Mouse (Mus musculus) right cerebral cortex, postnatal 36 days (tissue): ENCODE measurements around the gene Rptor.

ENCODE experiments used
- DNase-seq, 2 experiments: peaks; one replicate each; pipeline ENCODE4 v3.0.0; 2022; ENCODE audit warnings: low spot score in 2 of 2, mixed read lengths in 1 of 2

Rptor gene

GRCm38 (mm10) chr11:119933142-119933541 is 330.4 kb downstream of the Rptor start:
- DNase-seq, result no peak

DNA sequence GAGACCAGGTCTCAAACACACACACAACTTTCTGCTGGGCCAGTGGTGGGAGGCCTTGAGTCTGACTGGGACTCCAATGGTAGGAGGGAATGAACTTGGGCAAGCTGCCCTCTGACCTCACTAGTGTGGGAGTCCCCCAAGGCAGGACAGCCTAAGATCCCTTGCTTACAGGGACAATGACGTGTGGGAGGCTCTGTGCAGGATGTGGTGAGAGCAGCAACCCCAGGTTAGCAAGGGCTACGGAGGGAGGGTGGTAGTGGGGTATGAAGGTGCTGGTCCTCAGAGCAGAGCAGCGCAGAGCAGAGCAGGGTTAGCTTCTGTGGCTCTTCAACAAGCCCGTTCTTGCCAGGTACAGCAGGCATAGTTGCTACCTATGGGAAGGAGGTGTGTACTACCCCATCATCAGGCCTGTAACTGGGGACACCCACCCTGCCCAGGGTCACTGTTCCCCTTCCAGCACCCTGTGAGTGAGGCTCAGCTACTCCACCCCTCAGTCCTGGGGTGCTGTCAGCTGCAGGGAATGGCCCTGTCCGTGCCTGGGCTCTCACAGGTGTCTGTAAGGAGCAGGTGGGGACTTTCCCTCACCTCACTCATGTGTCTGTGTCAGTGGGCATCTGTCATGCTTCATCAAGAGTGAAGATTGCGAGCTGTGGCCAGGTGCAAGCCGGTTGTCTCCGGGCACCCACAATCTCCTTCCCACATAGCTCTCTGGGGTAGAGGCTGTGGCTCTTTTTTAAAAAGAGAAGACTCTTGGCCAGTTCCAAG is 331.3 kb downstream of the Rptor start:
- no peak for DNase-seq

DNA sequence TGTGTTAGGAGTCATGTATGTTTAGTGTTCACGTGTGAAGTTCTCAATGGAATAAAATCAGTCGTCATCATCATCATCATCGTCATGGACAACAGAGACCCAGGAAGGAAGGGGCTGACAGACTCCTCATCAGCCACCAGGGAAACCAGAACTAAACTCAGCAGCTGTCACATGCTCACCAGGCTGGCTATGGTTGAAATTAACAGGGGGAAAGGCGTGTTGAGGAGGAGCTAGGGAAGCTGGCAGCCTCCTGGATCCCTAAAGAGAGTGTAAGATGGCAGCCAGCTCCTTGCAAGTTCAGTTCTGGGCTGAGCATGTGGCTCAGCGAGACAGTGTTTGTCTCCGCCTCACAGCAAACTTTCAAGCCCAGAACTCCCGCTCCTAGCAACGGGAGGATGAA is 332.1 kb downstream of the Rptor start:
- no peak for DNase-seq

DNA sequence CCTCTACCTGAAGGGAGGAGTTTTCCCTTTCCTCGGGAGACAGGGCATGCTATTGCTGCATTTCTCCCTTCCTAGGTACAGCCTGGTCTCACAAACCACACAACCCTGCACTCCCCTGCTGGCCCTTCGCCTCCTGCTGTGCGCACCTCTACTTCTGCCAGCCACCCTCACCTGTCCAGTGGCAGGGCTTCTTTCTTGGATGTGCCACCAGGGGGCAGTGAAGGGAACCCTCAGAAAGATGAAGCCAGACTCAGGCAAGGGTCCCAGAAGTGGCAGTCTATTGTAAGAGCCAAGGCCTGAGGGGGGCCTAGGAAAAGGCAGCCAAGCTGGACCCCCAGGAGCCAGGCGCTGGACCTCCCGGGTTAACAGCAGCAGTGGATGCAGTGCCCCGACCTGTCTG is 332.8 kb downstream of the Rptor start:
- DNase-seq, result peak in 1 of 2 experiments; percentile 59

- no peak for DNase-seq
Measured at GRCm38 (mm10) chr11:119936456-119936855, 333.8 kb downstream of the Rptor start.

DNA sequence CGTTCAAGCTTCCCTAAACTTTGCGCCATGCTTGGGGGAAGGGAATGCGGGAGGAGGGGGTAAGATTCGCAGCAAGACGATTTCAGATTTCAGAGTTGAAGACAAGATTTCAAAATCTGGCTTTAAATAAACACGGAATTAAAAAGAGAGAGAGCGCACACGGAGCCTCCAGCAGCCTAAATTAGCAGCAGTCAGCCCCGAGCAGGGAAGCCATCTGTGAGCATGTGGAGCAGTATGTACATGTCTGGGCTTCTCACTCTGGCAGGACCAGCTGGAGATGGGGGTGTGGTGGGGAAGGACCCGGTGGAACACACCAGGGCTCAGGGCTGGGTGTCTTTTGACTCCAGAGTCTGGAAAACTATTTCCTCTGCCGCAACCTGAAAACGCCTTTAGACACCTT is 334.5 kb downstream of the Rptor start:
- DNase-seq, result peak; percentile 74 to 83

DNA sequence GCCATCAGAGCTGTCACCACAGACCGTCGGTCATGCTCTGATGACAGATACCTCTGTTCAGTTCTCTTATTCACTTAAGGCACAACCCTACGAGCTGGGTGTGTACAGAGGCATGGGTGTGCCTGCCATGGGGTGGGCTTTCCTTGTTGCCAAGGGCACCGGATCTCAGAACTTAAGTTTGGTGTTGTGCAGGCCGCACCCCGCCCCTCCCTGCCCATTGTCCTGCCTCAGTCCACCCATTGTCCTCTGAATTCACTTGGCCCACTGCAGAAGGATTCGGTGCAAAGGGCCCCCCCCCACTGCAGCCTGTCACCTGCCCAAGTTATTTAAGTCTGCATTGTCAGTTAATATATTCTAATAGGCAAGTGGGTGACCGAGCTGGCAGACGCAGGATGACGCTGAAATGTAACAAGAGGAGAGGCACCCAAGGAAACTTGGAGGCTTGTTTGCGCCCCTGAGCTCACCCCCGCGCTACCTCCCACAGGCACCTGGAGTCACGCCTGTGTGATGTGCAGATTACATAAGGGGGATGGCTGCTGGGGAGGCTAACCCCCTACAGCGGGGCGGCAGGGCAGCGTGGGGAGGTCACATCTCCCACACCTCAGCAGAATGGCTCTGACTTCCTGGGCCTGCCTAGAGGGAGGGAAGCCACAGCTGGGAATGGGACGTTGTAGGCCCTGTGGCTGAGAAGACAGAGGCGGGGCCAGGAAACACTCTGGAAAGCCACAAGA is 335.2 kb downstream of the Rptor start:
- peak; percentile 55 to 66 for DNase-seq

- no peak for DNase-seq
Measured at GRCm38 (mm10) chr11:119939073-119939710, 336.5 kb downstream of the Rptor start.

DNA sequence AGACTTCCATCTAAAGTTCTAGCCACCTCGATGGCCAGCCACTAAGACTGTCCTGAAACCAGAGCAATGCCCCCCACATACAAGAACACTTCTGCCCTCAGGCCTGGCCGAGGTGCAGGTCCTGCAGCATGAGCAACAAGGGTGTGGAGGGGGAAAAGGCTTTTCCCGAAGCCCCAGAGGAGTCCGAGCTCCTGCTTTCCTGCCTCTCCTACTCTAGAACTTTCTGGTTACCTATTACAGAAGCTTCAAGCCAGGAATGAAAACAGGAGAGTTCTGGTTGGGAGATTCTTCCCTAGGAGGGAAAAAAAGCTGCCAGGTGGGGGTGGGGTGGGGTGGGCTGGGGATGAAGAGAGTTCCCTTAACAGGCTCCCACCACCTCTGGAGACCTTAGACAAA is 337.0 kb downstream of the Rptor start:
- DNase-seq, result no peak

- no peak for DNase-seq
Measured at GRCm38 (mm10) chr11:119940142-119940541, 337.4 kb downstream of the Rptor start.

GRCm38 (mm10) chr11:119941794-119942193 is 339.1 kb downstream of the Rptor start:
- no peak for DNase-seq

GRCm38 (mm10) chr11:119942201-119942726 is 339.6 kb downstream of the Rptor start:
- no peak for DNase-seq

DNA sequence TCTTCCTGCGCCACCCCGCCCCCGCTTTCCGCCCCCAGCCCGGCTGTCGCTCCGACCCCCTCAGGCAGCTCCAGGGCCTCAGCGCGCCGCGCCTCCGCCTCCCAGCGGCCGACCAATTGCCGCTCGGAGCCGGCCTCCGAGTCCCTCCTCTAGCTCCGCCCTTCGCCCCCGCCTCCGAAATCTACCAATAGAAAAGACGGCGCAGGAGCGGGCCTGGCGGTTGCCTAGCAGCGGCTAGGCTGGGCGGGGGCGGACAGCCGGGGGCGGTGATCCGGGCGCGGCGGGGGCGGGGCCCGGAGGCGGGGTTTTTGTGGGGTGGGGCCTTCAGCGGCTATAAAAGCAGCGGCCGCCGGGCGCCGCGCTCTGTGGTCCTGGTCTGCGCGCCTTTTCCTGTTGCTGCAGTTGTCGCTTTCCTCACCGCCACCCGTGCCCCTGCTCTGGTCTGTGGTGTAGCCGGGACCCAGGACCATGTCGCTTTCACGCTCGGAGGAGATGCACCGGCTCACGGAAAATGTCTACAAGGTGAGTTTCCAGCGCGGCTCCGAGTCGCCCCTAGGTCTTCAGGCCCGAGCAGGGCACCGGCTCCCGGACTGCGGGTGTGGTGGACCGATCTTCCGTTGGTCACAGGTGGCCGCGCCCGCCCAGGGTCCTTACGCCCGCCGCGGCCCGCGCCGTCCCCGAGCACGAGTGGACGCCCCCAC is 340.2 kb downstream of the Rptor start, which contains the start of gene Baiap2:
Gene Baiap2 (plus strand): TSS at position 37 of the 701 bp plus-strand sequence.
- DNase-seq, result peak; percentile 98

GRCm38 (mm10) chr11:119943428-119943988 is 340.8 kb downstream of the Rptor start:
- DNase-seq, result no peak

DNA sequence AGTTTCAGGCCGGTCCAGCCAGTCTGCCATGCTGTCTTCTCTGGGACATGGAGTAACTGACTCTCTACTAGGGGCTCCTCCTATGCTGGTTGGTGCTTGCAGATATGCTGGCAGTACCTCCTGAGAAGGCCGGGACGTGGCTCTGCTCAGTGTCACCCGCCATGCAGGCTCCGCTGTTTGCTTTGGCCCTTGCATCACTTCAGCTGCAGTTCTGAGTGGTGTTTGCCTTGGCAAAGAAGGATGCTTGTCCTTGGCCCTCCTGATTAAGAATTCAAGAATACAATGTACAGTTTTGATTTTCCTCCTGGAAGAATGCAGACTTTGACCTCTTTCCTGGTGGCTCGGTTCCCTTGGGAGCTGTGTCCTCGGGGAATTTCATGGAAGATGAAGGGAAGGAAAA is 342.6 kb downstream of the Rptor start:
- DNase-seq, result no peak

- no peak for DNase-seq
Measured at GRCm38 (mm10) chr11:119947426-119947825, 344.7 kb downstream of the Rptor start.

- no peak for DNase-seq
Measured at GRCm38 (mm10) chr11:119947897-119948296, 345.2 kb downstream of the Rptor start.

DNA sequence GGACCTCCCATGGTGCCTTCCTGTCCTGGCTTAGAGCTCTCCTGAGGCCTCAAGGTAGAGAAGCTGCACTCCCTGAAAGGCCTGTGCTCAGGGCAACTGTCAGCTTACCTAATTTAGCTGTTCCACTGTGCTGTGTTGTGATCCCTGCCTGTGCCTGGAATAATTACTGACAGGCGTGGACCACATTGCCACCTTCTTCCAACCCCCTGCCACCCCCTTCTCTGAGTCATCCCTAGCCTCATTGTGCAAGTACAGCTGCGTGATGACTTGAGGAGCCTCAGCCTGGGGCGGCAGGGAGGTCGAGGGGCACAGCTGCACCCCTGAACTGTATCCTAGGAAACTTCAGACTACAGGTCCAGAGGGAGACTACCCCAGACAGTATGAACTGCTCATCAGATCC is 345.6 kb downstream of the Rptor start:
- no peak for DNase-seq

GRCm38 (mm10) chr11:119948803-119949202 is 346.1 kb downstream of the Rptor start:
- no peak for DNase-seq
